Mouse (Mus musculus): ENCODE data around the gene Zc3hc1.

Gene Zc3hc1

GRCm38 (mm10) chr6:30400146-30400545 lies 9.3 kb upstream of the Zc3hc1 start:
- ChIA-PET CTCF (no interaction called here), POLR2A (interaction anchor here in 3 of 4 experiments (1.0 to 2.8 kb wide), 8 partner anchors 9 to 62 kb away, joined by 3 to 22 read pairs (median 6); partner anchors contain the start of gene Zc3hc1 (in 3 of the 3))

- ChIA-PET CTCF (no interaction called here), POLR2A (interaction anchor here in 3 of 4 experiments (0.6 to 3.7 kb wide), 7 partner anchors 10 to 623 kb away, joined by 3 to 42 read pairs (median 5); partner anchors contain the start of genes Klhdc10 (in 2 of the 3), Ssmem1 (in 1 of the 3) and Tmem209 (in 1 of the 3))
These were observed 1.2 kb upstream of the Zc3hc1 start for GRCm38 (mm10) chr6:30391996-30392395.

GRCm38 (mm10) chr6:30390271-30390670 lies 557 bp downstream of the Zc3hc1 start:
- POLR2A ChIA-PET = interaction anchor here (0.6 to 3.7 kb wide), 53 partner anchors 8 to 589 kb away, joined by 3 to 42 read pairs (median 5); partner anchors contain the start of genes Klhdc10 (in 3 of the 4), Ssmem1 (in 3 of the 4), Tmem209 (in 3 of the 4) and Ube2h (in 1 of the 4)
- CTCF ChIA-PET = interaction anchor here in 2 of 4 experiments (0.6 to 0.9 kb wide), 3 partner anchors 28 to 219 kb away, joined by 3 to 5 read pairs (median 3); no protein-coding TSS in a partner anchor

- CTCF ChIA-PET = interaction anchor here in 3 of 4 experiments (0.6 to 2.5 kb wide), 7 partner anchors 11 to 601 kb away, joined by 3 to 11 read pairs (median 5); no protein-coding TSS in a partner anchor
- POLR2A ChIA-PET = interaction anchor here (0.7 to 6.2 kb wide), 9 partner anchors 10 to 353 kb away, joined by 3 to 40 read pairs (median 3); partner anchors contain the start of genes Zc3hc1 (in 2 of the 4) and Klhdc10 (in 1 of the 4)
These were observed 9.7 kb downstream of the Zc3hc1 start for GRCm38 (mm10) chr6:30381116-30381515.

- ChIA-PET CTCF (interaction anchor here in 2 of 4 experiments (0.5 to 0.9 kb wide), 4 partner anchors 15 to 617 kb away, joined by 3 to 4 read pairs (median 4); no protein-coding TSS in a partner anchor), POLR2A (interaction anchor here in 3 of 4 experiments (1.0 to 4.9 kb wide), 7 partner anchors 11 to 459 kb away, joined by 3 to 24 read pairs (median 6); partner anchors contain the start of genes Zc3hc1 (in 3 of the 3) and Strip2 (in 1 of the 3))
These were observed 15.0 kb downstream of the Zc3hc1 start for GRCm38 (mm10) chr6:30375791-30376190.

GRCm38 (mm10) chr6:30374731-30375510 lies 15.9 kb downstream of the Zc3hc1 start:
- ChIA-PET CTCF (interaction anchor here in 1 of 4 experiments (0.9 kb wide), 1 partner anchor 616 kb away, joined by 3 read pairs; no protein-coding TSS in a partner anchor), POLR2A (interaction anchor here in 3 of 4 experiments (0.5 to 4.9 kb wide), 15 partner anchors 9 to 458 kb away, joined by 3 to 24 read pairs (median 4); partner anchors contain the start of genes Zc3hc1 (in 3 of the 3), Klhdc10 (in 1 of the 3) and Strip2 (in 1 of the 3))

GRCm38 (mm10) chr6:30372627-30373369 lies 18.0 kb downstream of the Zc3hc1 start:
- ChIA-PET POLR2A (interaction anchor here in 3 of 4 experiments (0.6 to 4.9 kb wide), 6 partner anchors 8 to 549 kb away, joined by 3 to 24 read pairs (median 6); partner anchors contain the start of genes Klhdc10 (in 1 of the 3) and Zc3hc1 (in 1 of the 3)), CTCF (interaction anchor here in 2 of 4 experiments (0.6 kb wide), 2 partner anchors 388 to 420 kb away, joined by 3 read pairs; no protein-coding TSS in a partner anchor)

- POLR2A ChIA-PET = interaction anchor here in 2 of 4 experiments (1.0 to 1.7 kb wide), 5 partner anchors 10 to 97 kb away, joined by 3 to 6 read pairs (median 4); partner anchors contain the start of gene Zc3hc1 (in 2 of the 2)
- CTCF ChIA-PET = interaction anchor here in 3 of 4 experiments (0.5 to 1.7 kb wide), 9 partner anchors 10 to 371 kb away, joined by 3 to 8 read pairs (median 4); partner anchors contain the start of gene Klhdc10 (in 1 of the 3)
These were observed 21.5 kb downstream of the Zc3hc1 start for GRCm38 (mm10) chr6:30369291-30369690.

- CTCF ChIA-PET = interaction anchor here in 1 of 4 experiments (0.8 kb wide), 1 partner anchor 153 kb away, joined by 3 read pairs; no protein-coding TSS in a partner anchor
- POLR2A ChIA-PET = interaction anchor here in 2 of 4 experiments (0.7 to 4.1 kb wide), 18 partner anchors 8 to 338 kb away, joined by 3 to 24 read pairs (median 4); partner anchors contain the start of genes Ssmem1 (in 1 of the 2), Tmem209 (in 1 of the 2) and Zc3hc1 (in 1 of the 2)
These were observed 27.0 kb downstream of the Zc3hc1 start for GRCm38 (mm10) chr6:30363808-30364207.

- ChIA-PET CTCF (interaction anchor here in 3 of 4 experiments (0.9 to 1.7 kb wide), 6 partner anchors 16 to 507 kb away, joined by 3 to 6 read pairs (median 4); no protein-coding TSS in a partner anchor), POLR2A (interaction anchor here in 3 of 4 experiments (0.6 to 1.3 kb wide), 5 partner anchors 10 to 308 kb away, joined by 3 to 4 read pairs (median 3); no protein-coding TSS in a partner anchor)
These were observed 30.9 kb downstream of the Zc3hc1 start for GRCm38 (mm10) chr6:30359762-30360509.

- CTCF ChIA-PET = interaction anchor here (0.5 to 2.2 kb wide), 40 partner anchors 11 to 873 kb away, joined by 3 to 19 read pairs (median 4); partner anchors contain the start of genes Ahcyl2 (in 1 of the 4) and Strip2 (in 1 of the 4)
- POLR2A ChIA-PET = interaction anchor here (0.5 to 1.3 kb wide), 19 partner anchors 12 to 1010 kb away, joined by 3 to 4 read pairs (median 3); partner anchors contain the start of gene Calu (in 1 of the 4)
These were observed 33.2 kb downstream of the Zc3hc1 start for GRCm38 (mm10) chr6:30357561-30358177.

- ChIA-PET CTCF (interaction anchor here in 3 of 4 experiments (0.5 to 1.4 kb wide), 5 partner anchors 8 to 265 kb away, joined by 3 to 8 read pairs (median 4); no protein-coding TSS in a partner anchor), POLR2A (interaction anchor here in 3 of 4 experiments (0.6 to 2.2 kb wide), 16 partner anchors 8 to 482 kb away, joined by 3 to 18 read pairs (median 4); partner anchors contain the start of genes Ube2h (in 1 of the 3) and Zc3hc1 (in 1 of the 3))
These were observed 34.1 kb downstream of the Zc3hc1 start for GRCm38 (mm10) chr6:30356680-30357079.

GRCm38 (mm10) chr6:30356161-30356560 lies 34.7 kb downstream of the Zc3hc1 start:
- ChIA-PET CTCF (interaction anchor here in 3 of 4 experiments (0.6 to 1.4 kb wide), 5 partner anchors 9 to 382 kb away, joined by 3 to 8 read pairs (median 3); no protein-coding TSS in a partner anchor), POLR2A (interaction anchor here in 3 of 4 experiments (0.6 to 2.2 kb wide), 25 partner anchors 8 to 588 kb away, joined by 3 to 18 read pairs (median 3); partner anchors contain the start of genes Zc3hc1 (in 2 of the 3) and Ube2h (in 1 of the 3))

GRCm38 (mm10) chr6:30355701-30356100 lies 35.1 kb downstream of the Zc3hc1 start:
- ChIA-PET POLR2A (interaction anchor here in 3 of 4 experiments (0.6 to 2.2 kb wide), 25 partner anchors 8 to 587 kb away, joined by 3 to 18 read pairs (median 3); partner anchors contain the start of genes Zc3hc1 (in 2 of the 3) and Ube2h (in 1 of the 3)), CTCF (interaction anchor here in 1 of 4 experiments (0.6 to 1.4 kb wide), 3 partner anchors 145 to 381 kb away, joined by 3 to 8 read pairs (median 3); no protein-coding TSS in a partner anchor)

- ChIA-PET POLR2A (interaction anchor here in 3 of 4 experiments (0.6 to 2.2 kb wide), 10 partner anchors 9 to 1430 kb away, joined by 3 to 8 read pairs (median 4); partner anchors contain the start of gene Ube2h (in 1 of the 3)), CTCF (interaction anchor here in 3 of 4 experiments (0.6 to 0.7 kb wide), 3 partner anchors 26 to 341 kb away, joined by 3 read pairs; no protein-coding TSS in a partner anchor)
These were observed 36.1 kb downstream of the Zc3hc1 start for GRCm38 (mm10) chr6:30354760-30355159.
